Mouse (Mus musculus) lung, adult 2 months (tissue): Measurements from ENCODE around the gene Mcl1. TPM values are rescaled to one million over a fixed set of nuclear protein-coding genes. Genes with fewer than 3 reads are reported as not detected.

ENCODE experiments used
- DNase-seq: peaks from one replicate; pipeline ENCODE4 v3.0.0; 2022
- H3K4me1 ChIP-seq: fragments of 200-500 bp; 2 replicates; pipeline ENCODE4 v1.6.1; 2011; ENCODE audit warnings: low read length; ENCODE audit not compliant: control insufficient read depth, insufficient read depth
- H3K4me3 ChIP-seq: fragments of 200-500 bp; replicated peaks from 2 replicates; pipeline ENCODE3; 2011; ENCODE audit warnings: low read depth, mild to moderate bottlenecking, control low read depth, low read length; ENCODE audit errors: extremely low read depth
- CTCF ChIP-seq: fragments of 200-500 bp; IDR thresholded peaks from 2 replicates; pipeline ENCODE4 v1.5.1; 2011; ENCODE audit warnings: mild to moderate bottlenecking, low read length, control low read depth; ENCODE audit not compliant: insufficient read depth
- POLR2A ChIP-seq: fragments of 200-500 bp; IDR thresholded peaks from 2 replicates; pipeline ENCODE4 v1.6.1; 2011; ENCODE audit warnings: low read depth, mild to moderate bottlenecking, control low read depth, low read length, borderline replicate concordance; ENCODE audit errors: extremely low read depth
- WGBS: fragments of 180-500 bp; shearing (Covaris S2); methylation state at CpG from one replicate; pipeline ENCODE4 v1.1.7; 2018; 5-methylcytosine and 5-hydroxymethylcytosine counted together
- polyA plus RNA-seq: library from polyadenylated mRNA; depleted of rRNA; stranded (reverse); fragments of >200 nt; gene quantifications from 2 replicates; pipeline ENCODE4 v1.2.3, GENCODE M21; 2012

Gene Mcl1
- polyA plus RNA-seq, 1 experiment = 89.2 TPM

GRCm38 (mm10) chr3:95673707-95674211 is 15.2 kb downstream of the Mcl1 start:
- Histone ChIP-seq H3K4me3 (peak overlapping the region; percentile 48), H3K4me1 (peaks cover 58% of the 10 kb centered on the region)
- DNase-seq = peak; percentile 57

GRCm38 (mm10) chr3:95674236-95674635 is 15.6 kb downstream of the Mcl1 start:
- peak; percentile 76 for DNase-seq
- H3K4me3 ChIP-seq = peak overlapping the region; percentile 2
- 0% methylated on average over 2 of the region's 2 CpGs for WGBS
- TF ChIP-seq POLR2A = peak; percentile 84; the same call in 1 of the 2 replicates
- no peak for TF ChIP-seq CTCF
- peaks cover 56% of the 10 kb centered on the region for H3K4me1 ChIP-seq

More at GRCm38 (mm10) chr3:95673707-95674211, 15.2 kb downstream of the Mcl1 start:
- 7% methylated on average over 11 of the region's 11 CpGs for WGBS
- TF ChIP-seq POLR2A = no peak; the same call in 1 of the 2 replicates
- no peak for TF ChIP-seq CTCF

- no peak overlapping the region for H3K4me3 ChIP-seq
- WGBS = 4% methylated on average over 6 of the region's 6 CpGs
Measured at GRCm38 (mm10) chr3:95674812-95675211, 16.2 kb downstream of the Mcl1 start.

DNA sequence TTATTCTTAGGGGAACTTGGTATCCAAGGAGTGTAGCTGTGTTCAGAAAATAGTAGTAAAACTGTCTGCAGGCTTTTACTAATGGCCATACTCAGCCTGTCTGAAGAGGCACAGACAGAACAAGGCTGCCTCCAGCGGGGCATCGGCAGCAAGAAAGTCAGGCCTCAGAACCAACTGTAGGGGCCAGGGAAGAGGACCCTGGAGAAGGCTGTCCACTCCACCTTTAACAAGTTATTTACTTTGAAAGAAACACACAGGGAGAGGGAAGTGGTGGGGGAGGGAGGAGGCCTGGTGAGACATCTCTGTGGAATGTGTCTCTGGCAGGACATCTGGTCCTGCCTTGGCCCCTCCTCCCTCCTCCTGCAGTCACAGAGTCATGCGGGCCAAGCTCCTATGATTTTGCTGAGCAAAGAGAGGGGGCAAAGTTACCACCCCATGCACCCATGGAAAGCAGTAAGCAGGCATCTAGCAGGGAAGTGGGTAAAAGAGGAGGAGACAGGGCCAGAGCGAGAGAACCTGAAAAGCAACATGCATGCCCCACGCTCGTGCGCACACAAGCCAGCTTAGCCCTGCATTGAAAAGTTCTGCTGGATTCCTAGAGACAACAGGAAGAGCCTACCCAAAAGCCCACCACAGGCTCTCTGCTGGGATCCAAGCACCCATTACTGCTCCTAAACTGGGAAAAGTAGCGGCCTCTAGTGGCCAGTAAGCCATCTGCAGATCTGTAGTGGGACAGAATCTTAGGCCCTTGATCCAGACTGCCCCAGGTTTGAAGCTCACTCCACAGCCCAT is 16.9 kb downstream of the Mcl1 start:
- H3K4me1 ChIP-seq = peaks cover 54% of the 10 kb centered on the region
- TF ChIP-seq CTCF (peak; percentile 69), POLR2A (no peak; the same call in 1 of the 2 replicates)
- WGBS = 5% methylated on average over 8 of the region's 8 CpGs
- DNase-seq = peak; percentile 83
- H3K4me3 ChIP-seq = peak overlapping the region; percentile 34

More at GRCm38 (mm10) chr3:95674812-95675211, 16.2 kb downstream of the Mcl1 start:
- TF ChIP-seq POLR2A = peak; percentile 77; the same call in 1 of the 2 replicates
- no peak for TF ChIP-seq CTCF
- DNase-seq = peak; percentile 63
- peaks cover 54% of the 10 kb centered on the region for H3K4me1 ChIP-seq

DNA sequence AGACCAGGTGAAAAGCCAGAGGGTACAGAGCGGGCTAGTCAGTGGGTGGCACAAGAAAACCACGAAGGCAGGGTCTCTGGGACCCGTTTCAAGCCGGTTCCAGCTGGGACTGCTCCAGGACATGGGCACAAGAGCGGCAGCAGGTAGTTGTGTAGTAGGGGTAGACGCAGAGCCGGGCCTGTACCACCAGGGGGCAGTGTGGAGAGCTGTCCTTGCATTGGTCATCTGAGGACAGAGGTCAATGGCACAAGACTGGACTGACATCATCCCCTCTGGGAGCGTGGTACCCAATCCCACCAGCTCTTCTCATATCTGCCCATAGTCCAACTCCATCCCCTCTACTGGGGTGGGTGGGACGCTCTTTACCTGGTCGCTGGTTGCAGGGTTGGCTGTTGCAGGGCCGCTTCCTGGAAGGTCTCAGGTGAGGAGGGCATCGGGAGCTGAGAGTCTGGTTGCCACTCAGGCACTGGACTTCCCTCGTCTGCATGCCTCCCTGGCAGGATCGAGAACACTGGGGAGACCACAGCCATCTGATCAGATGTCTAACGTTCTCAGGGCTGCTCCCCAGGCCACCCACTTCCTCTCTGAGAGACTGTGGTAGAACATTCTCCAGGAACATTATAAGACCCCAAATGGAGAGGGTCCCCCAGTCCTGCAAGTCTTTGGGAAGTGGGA is 18.3 kb downstream of the Mcl1 start:
- Histone ChIP-seq H3K4me1 (peaks cover 48% of the 10 kb centered on the region), H3K4me3 (no peak overlapping the region)
- TF ChIP-seq CTCF = peak; percentile 95
- peak; percentile 20; the same call in 1 of the 2 replicates for TF ChIP-seq POLR2A
- WGBS = 52% methylated on average over 15 of the region's 15 CpGs
- DNase-seq = peak; percentile 84

GRCm38 (mm10) chr3:95677420-95678090 is 19.0 kb downstream of the Mcl1 start:
- TF ChIP-seq POLR2A = no peak
- no peak for TF ChIP-seq CTCF
- Histone ChIP-seq H3K4me1 (peaks cover 44% of the 10 kb centered on the region), H3K4me3 (no peak overlapping the region)
- WGBS = 76% methylated on average over 19 of the region's 19 CpGs
- no peak for DNase-seq

DNA sequence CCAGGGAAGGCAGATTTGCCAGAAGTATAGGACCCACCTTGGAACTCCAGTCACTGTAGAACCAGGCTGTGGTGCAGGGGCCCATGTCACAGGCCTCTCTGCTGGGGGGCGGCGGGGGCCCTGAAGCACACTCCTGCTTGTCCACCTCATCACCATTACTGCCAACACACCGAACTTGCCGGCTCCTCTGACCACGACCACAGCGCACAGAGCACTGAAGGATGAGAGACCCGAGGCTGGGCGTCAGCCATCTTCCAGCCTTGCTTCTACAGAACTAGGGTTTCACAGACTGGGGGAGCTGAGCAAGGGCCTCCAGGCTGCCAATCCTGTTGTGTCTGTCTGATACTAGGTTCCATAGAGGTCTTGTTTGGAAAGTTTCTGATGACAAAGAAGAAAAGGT is 21.0 kb downstream of the Mcl1 start:
- TF ChIP-seq POLR2A = no peak
- no peak for TF ChIP-seq CTCF
- WGBS = 91% methylated on average over 8 of the region's 8 CpGs
- peaks cover 28% of the 10 kb centered on the region for H3K4me1 ChIP-seq
- no peak overlapping the region for H3K4me3 ChIP-seq
- no peak for DNase-seq

DNA sequence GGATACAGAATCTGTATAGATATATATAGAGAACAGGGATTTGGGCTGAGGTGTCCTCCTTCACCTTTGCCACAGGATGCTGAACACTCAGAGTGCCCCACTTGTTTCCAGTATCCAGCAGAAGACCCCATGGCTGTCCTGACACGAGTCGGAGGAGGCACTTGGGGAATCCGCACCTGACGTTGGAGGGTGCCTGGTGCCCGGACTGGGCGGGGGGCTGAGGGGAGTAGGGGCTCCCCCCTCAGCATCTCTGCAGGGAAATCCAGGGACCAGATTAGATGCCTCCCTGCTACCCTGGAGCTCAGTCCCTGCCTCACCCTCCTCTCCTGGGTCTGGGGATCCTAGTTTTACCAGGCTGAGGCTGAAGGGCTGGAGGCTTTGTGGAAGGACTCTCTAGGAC is 22.1 kb downstream of the Mcl1 start:
- 87% methylated on average over 6 of the region's 6 CpGs for WGBS
- TF ChIP-seq POLR2A (no peak), CTCF (no peak)
- no peak for DNase-seq
- no peak overlapping the region for H3K4me3 ChIP-seq
- H3K4me1 ChIP-seq = peaks cover 29% of the 10 kb centered on the region

DNA sequence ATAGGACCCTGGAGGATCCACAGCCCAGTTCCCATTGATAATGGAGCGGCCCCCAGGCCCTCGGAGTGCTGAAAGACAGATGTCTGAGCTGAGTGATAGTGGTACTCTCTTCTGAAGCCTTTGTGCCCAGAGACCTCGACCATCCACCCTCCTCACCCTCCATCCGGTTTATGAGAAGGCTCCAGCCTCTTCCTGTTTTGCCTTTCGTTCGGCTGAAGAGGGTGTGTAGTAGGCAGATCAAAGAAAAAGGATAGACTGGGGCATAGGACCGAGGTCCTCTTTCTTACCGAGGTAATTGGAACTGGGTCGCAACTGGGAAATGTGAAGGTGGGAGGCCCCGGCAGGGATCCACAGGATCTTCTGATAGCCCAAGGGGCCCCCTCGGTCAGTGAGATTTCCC is 22.8 kb downstream of the Mcl1 start:
- peaks cover 23% of the 10 kb centered on the region for H3K4me1 ChIP-seq
- H3K4me3 ChIP-seq = no peak overlapping the region
- DNase-seq = no peak
- TF ChIP-seq CTCF = no peak
- no peak for TF ChIP-seq POLR2A
- 31% methylated on average over 11 of the region's 11 CpGs for WGBS
